Mouse (Mus musculus) CH12.LX (cell line): ENCODE results near the gene Dgkh. TPM values are rescaled to one million over a fixed set of nuclear protein-coding genes. Genes with fewer than 3 reads are reported as not detected.

Experiments used
- DNase-seq: peaks from one replicate; pipeline ENCODE4 v3.0.0-alpha.2; 2013; ENCODE audit errors: extremely low read depth
- H3K27ac ChIP-seq: 2 replicates; pipeline ENCODE4 v1.5.1; 2012; ENCODE audit warnings: low read depth, mild to moderate bottlenecking, control low read depth, moderate library complexity; ENCODE audit not compliant: insufficient read depth
- H3K27me3 ChIP-seq: replicated peaks from 2 replicates; pipeline ENCODE3; 2012; ENCODE audit warnings: inconsistent platforms
- H3K36me3 ChIP-seq, 2 experiments: replicated peaks in 1 of 2; 2 replicates each; pipeline versions ENCODE3 to v1.6.1; 2012; ENCODE audit warnings: inconsistent platforms in 1 of 2, low read length in 1 of 2, mild to moderate bottlenecking in 1 of 2, mixed read lengths in 1 of 2, moderate library complexity in 1 of 2; ENCODE audit not compliant: control insufficient read depth in 1 of 2, insufficient read depth in 1 of 2
- H3K4me1 ChIP-seq, 2 experiments: 2 replicates each; pipeline ENCODE4 v1.6.1; 2012; ENCODE audit warnings: inconsistent platforms in 1 of 2, moderate library complexity in 1 of 2; ENCODE audit not compliant: insufficient read depth in 2 of 2, control insufficient read depth in 1 of 2
- H3K4me2 ChIP-seq: 2 replicates; pipeline ENCODE4 v1.6.1; 2012; ENCODE audit warnings: low read depth, mild to moderate bottlenecking, control low read depth; ENCODE audit not compliant: poor library complexity, insufficient read depth, severe bottlenecking
- H3K4me3 ChIP-seq, 3 experiments: fragments of 150-350 bp in 1 of 3; sonication (generic) in 1 of 3; replicated peaks in 1 of 3; 2 replicates each; pipeline versions ENCODE3 to v1.5.1; 2011 to 2012; ENCODE audit warnings: low read depth in 2 of 3, low read length in 2 of 3, mild to moderate bottlenecking in 2 of 3, moderate library complexity in 2 of 3, control low read depth in 1 of 3, improper control_type of control experiment in 1 of 3, inconsistent platforms in 1 of 3, mixed read lengths in 1 of 3; ENCODE audit not compliant: poor library complexity in 1 of 3
- H3K79me2 ChIP-seq: replicated peaks from 2 replicates; pipeline ENCODE4 v1.6.1; 2012; ENCODE audit warnings: mild to moderate bottlenecking, moderate library complexity; ENCODE audit not compliant: control insufficient read depth, poor library complexity, insufficient read depth, severe bottlenecking; ENCODE audit errors: extremely low read depth
- H3K9ac ChIP-seq: 2 replicates; pipeline ENCODE4 v1.6.1; 2012; ENCODE audit warnings: low read depth, mild to moderate bottlenecking, control low read depth, moderate library complexity; ENCODE audit not compliant: insufficient read depth
- H3K9me3 ChIP-seq: replicated peaks from 2 replicates; pipeline ENCODE3; 2012; ENCODE audit warnings: low read length, inconsistent platforms, mixed read lengths
- BHLHE40 ChIP-seq: IDR thresholded peaks from 2 replicates; pipeline ENCODE4 v1.6.1; 2011; ENCODE audit warnings: mild to moderate bottlenecking, low read depth, low read length, improper control_type of control experiment
- CTCF ChIP-seq, 2 experiments: IDR thresholded peaks in 1 of 2; conservative IDR thresholded peaks in 1 of 2; 2 replicates each; pipeline ENCODE4 v1.5.1; 2011 to 2012; ENCODE audit warnings: low read depth in 2 of 2, low read length in 2 of 2, improper control_type of control experiment in 1 of 2, inconsistent platforms in 1 of 2, mild to moderate bottlenecking in 1 of 2, moderate library complexity in 1 of 2
- ELF1 ChIP-seq: IDR thresholded peaks from 2 replicates; pipeline ENCODE4 v1.6.1; 2014; ENCODE audit warnings: low read depth, mild to moderate bottlenecking, inconsistent platforms, low read length, improper control_type of control experiment
- ETS1 ChIP-seq: conservative IDR thresholded peaks from 2 replicates; pipeline ENCODE4 v1.6.1; 2012; ENCODE audit warnings: low read depth, mild to moderate bottlenecking, inconsistent platforms, low read length, improper control_type of control experiment, moderate library complexity
- GABPA ChIP-seq: IDR thresholded peaks from 2 replicates; pipeline ENCODE4 v1.6.1; 2012; ENCODE audit warnings: low read depth, low read length, improper control_type of control experiment, inconsistent platforms; ENCODE audit not compliant: insufficient replicate concordance
- HCFC1 ChIP-seq: IDR thresholded peaks from 2 replicates; pipeline ENCODE4 v1.6.1; 2012; ENCODE audit warnings: low read depth, mild to moderate bottlenecking, inconsistent platforms, low read length, improper control_type of control experiment
- IRF4 ChIP-seq: IDR thresholded peaks from 2 replicates; pipeline ENCODE4 v1.6.1; 2014; ENCODE audit warnings: low read depth, mild to moderate bottlenecking, inconsistent platforms, low read length, improper control_type of control experiment
- JUN ChIP-seq: IDR thresholded peaks from 2 replicates; pipeline ENCODE4 v1.6.1; 2011; ENCODE audit warnings: low read depth, mild to moderate bottlenecking, low read length, improper control_type of control experiment, moderate library complexity; ENCODE audit not compliant: insufficient read depth
- MAFK ChIP-seq: IDR thresholded peaks from 2 replicates; pipeline ENCODE4 v1.6.1; 2011; ENCODE audit warnings: low read length, improper control_type of control experiment; ENCODE audit not compliant: insufficient replicate concordance
- MAX ChIP-seq: IDR thresholded peaks from 2 replicates; pipeline ENCODE4 v1.6.1; 2011; ENCODE audit warnings: low read length, improper control_type of control experiment
- MAZ ChIP-seq: IDR thresholded peaks from 2 replicates; pipeline ENCODE4 v1.6.1; 2012; ENCODE audit warnings: low read depth, mild to moderate bottlenecking, inconsistent platforms, low read length, improper control_type of control experiment, moderate library complexity
- MXI1 ChIP-seq: IDR thresholded peaks from 2 replicates; pipeline ENCODE4 v1.6.1; 2011; ENCODE audit warnings: mild to moderate bottlenecking, low read depth, low read length, improper control_type of control experiment
- MYC ChIP-seq: IDR thresholded peaks from 2 replicates; pipeline ENCODE4 v1.6.1; 2011; ENCODE audit warnings: low read depth, mild to moderate bottlenecking, improper control_type of control experiment, low read length
- NELFE ChIP-seq: IDR thresholded peaks from 2 replicates; pipeline ENCODE4 v1.6.1; 2011; ENCODE audit warnings: low read depth, low read length, improper control_type of control experiment
- PAX5 ChIP-seq: IDR thresholded peaks from 2 replicates; pipeline ENCODE4 v1.6.1; 2012; ENCODE audit warnings: low read length, inconsistent platforms, mixed read lengths
- POLR2A ChIP-seq: IDR thresholded peaks from 2 replicates; pipeline ENCODE4 v1.6.1; 2011; ENCODE audit warnings: low read depth, mild to moderate bottlenecking, improper control_type of control experiment, low read length
- SIN3A ChIP-seq: IDR thresholded peaks from 2 replicates; pipeline ENCODE4 v1.6.1; 2012; ENCODE audit warnings: low read length, improper control_type of control experiment, inconsistent platforms
- UBTF ChIP-seq: IDR thresholded peaks from 2 replicates; pipeline ENCODE4 v1.6.1; 2012; ENCODE audit warnings: low read depth, mild to moderate bottlenecking, inconsistent platforms, low read length, improper control_type of control experiment, moderate library complexity
- USF1 ChIP-seq: IDR thresholded peaks from 2 replicates; pipeline ENCODE4 v1.6.1; 2014; ENCODE audit warnings: low read depth, mild to moderate bottlenecking, inconsistent platforms, low read length, improper control_type of control experiment
- USF2 ChIP-seq: conservative IDR thresholded peaks from 2 replicates; pipeline ENCODE4 v1.6.1; 2011; ENCODE audit warnings: low read depth, low read length, improper control_type of control experiment
- ZC3H11A ChIP-seq: IDR thresholded peaks from 2 replicates; pipeline ENCODE4 v1.6.1; 2012; ENCODE audit warnings: low read depth, mild to moderate bottlenecking, inconsistent platforms, low read length, improper control_type of control experiment
- ZMIZ1 ChIP-seq: IDR thresholded peaks from 2 replicates; pipeline ENCODE4 v1.6.1; 2012; ENCODE audit warnings: low read depth, mild to moderate bottlenecking, inconsistent platforms, low read length, improper control_type of control experiment
- dilution Hi-C: fragments of 300-500 bp; cut with MboI; formaldehyde crosslinking; loops from 2 replicates; pipeline ENCODE4 v1.14.3; 2020; ENCODE audit warnings: low sequenced_read_pairs; ENCODE audit not compliant: extremely low pct_unique_long_range_greater_than_20kb, extremely low pct_ligation_motif_present
- in situ Hi-C: fragments of 300-500 bp; cut with MboI; formaldehyde crosslinking; loops from 3 replicates; pipeline ENCODE4 v1.14.3; 2019; ENCODE audit warnings: low sequenced_read_pairs, low pct_ligation_motif_present, low pct_unique_long_range_greater_than_20kb, mixed read lengths
- polyA plus RNA-seq: library from polyadenylated mRNA; unstranded; fragments of >175 nt; gene quantifications from 2 replicates; pipeline ENCODE4 v1.2.1, GENCODE M21; 2012; ENCODE audit warnings: low read depth; ENCODE audit not compliant: insufficient read length
- total RNA-seq, 2 experiments: library from RNA; depleted of rRNA; stranded (reverse); fragments of 300-350 nt in 1 of 2; fragments of >200 nt in 1 of 2; gene quantifications; 2 replicates each; pipeline ENCODE4 v1.2.3; 2012 to 2014

Dgkh gene
- total and polyA plus RNA-seq, 3 experiments, result 0.83 to 3.3 (median 2.4) TPM

DNA sequence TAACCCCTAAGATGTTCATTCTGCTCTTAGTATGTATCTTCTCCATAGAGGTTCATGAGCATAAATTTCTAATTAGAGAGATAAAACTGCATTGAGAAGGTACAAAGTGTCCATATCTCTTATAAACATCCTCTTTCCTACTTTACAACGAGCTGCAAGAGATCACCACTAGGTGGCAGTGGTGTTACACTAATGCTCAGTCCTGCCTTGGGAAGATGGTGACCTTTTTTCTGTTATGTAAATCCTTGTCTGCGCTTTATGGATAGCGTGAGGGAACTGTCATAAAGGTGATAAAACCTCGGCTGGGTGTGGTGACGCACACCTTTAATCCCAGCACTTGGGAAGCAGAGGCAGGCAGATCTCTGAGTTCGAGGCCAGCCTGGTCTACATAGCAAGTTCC is 64.3 kb downstream of the Dgkh start (continued):
- TF ChIP-seq CTCF (conservative IDR thresholded peaks at IDR 0.05 in 1 of 2, IDR thresholded peaks at IDR 0.05 in 1 of 2; ENCODE audit: low read depth in 2 of 2, low read length in 2 of 2), result peak; percentile 77 to 98
- no peak for TF ChIP-seq HCFC1
- no peak for TF ChIP-seq MXI1
- TF ChIP-seq ZMIZ1, result no peak
- no peak for TF ChIP-seq UBTF
- TF ChIP-seq ELF1, result no peak
- no peak for TF ChIP-seq MAFK
- no peak for TF ChIP-seq GABPA
- no peak for TF ChIP-seq POLR2A
- peak; percentile 61 for TF ChIP-seq IRF4
- 0 out of 2 replicates have a peak, but pooled peaks have one; percentile 41 for TF ChIP-seq MYC
- peak; percentile 32; the same call in 1 of the 2 replicates for TF ChIP-seq BHLHE40
- no peak for TF ChIP-seq MAX
- TF ChIP-seq USF2, result no peak
- TF ChIP-seq PAX5, result no peak
- TF ChIP-seq JUN, result no peak
- no peak for TF ChIP-seq USF1
- 0 out of 2 replicates have a peak, but pooled peaks have one; percentile 23 for TF ChIP-seq MAZ

DNA sequence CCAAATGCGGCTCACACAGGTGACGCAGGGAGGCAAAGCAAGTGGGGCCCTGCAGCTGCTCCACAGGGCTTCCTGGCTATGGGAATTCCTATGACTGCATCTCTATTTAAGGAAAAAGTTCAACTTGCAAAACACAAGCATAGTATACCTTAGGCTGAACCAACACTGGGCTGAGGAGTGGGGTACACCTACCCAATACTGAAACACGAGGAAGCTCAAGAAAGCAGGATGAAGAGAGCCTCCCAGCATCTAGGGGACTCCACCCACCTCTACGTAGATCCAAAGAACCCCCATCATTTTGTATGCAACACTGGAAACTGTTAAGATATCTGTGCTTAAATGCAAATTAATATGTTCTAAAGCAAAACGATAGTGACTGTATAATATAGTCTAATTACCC is 64.8 kb downstream of the Dgkh start:
- Histone ChIP-seq H3K27me3 (no peaks in the 10 kb centered on the region), H3K36me3 (no peaks in the 10 kb centered on the region), H3K27ac (no peak overlapping the region), H3K9me3 (no peaks in the 10 kb centered on the region), H3K79me2 (no peaks in the 10 kb centered on the region), H3K4me3 (no peak overlapping the region), H3K4me1 (no peaks in the 10 kb centered on the region)
- no peak for DNase-seq
- in situ Hi-C loops, result loop anchor here (5.0 kb wide), 1 partner anchor 655 kb away; no protein-coding TSS in a partner anchor
- dilution Hi-C loops, result no loop called here
- TF ChIP-seq USF1, result no peak
- no peak for TF ChIP-seq SIN3A
- no peak for TF ChIP-seq UBTF
- TF ChIP-seq ETS1, result no peak
- TF ChIP-seq ZC3H11A, result no peak
- no peak for TF ChIP-seq NELFE
- TF ChIP-seq, all 38 proteins: peak for 0
- Histone ChIP-seq H3K9ac (no peak overlapping the region), H3K4me2 (no peak overlapping the region)
